Mouse (Mus musculus) lung, postnatal 0 days (tissue): ENCODE data around the gene Otp.

Experiments used
- CTCF ChIP-seq: IDR thresholded peaks from 2 replicates; pipeline ENCODE4 v1.5.1; 2016; ENCODE audit warnings: antibody characterized with exemption, mild to moderate bottlenecking
- EP300 ChIP-seq: IDR thresholded peaks from 2 replicates; pipeline ENCODE4 v1.6.1; 2016; ENCODE audit warnings: antibody characterized with exemption, mild to moderate bottlenecking, control low read depth

DNA sequence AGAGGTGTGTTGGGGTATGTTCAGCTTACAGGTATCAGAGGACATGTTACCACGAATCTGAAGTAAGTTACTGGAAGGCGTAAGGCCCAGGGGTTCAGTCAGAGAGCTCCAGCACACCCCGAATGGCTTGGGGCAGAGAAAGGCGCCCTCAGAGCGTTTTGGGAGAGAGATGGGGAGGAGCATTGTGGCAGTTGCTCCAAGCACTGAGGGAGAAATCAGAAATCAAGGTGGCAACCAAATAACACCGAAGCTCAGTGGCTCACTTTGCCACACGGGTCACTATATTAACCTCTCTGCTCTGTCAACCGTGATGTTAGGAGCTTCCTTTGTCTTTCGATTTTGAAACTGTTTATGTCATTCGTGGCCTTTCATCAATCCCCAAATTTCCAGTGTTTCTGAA, 6.8 kb downstream of the Otp start:
- TF ChIP-seq CTCF (no peak), EP300 (no peak)
